ENCODE assay signal across 9 mouse cellular contexts in the genomic region with DNA sequence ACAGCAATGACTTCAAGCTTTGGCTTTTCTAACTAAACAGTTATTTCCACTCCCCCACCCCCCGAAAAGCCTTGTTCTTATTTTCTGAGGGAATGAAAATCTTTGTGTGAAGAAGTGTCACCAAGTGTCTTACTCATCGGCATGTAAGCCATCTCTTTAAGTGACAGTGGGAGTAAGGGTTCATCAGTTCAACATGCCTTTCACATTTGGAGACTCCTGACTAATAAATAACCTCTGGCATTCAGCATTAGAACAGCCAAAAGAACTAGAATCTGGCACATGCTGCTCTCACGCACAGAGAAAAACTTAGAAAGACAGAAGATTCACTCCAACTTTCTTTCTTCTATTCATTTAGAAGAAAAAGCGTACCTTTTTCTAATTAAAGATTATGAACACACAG.
"Had no signal": no experiment of that assay in that cellular context is flagged by ENCODE, and none has a peak within 500 bp of the region (broad histone marks: within the 10 kb centered on the region; RNA-seq: fewer than 3 reads in every experiment).

No protein-coding gene starts in this region.

- H3K4me3 ChIP-seq: limb, embryonic 12.5 days; midbrain, embryonic 12.5 days had no signal

- H3K4me2 ChIP-seq: limb, embryonic 12.5 days; midbrain, embryonic 12.5 days had no signal

- ATAC-seq: midbrain, embryonic 16.5 days had no signal

- H3K9ac ChIP-seq: limb, embryonic 12.5 days; liver, embryonic 14.5 days; midbrain, embryonic 12.5 days had no signal

- H3K36me3 ChIP-seq: limb, embryonic 12.5 days; midbrain, embryonic 12.5 days had no signal

- DNase-seq: lung, adult 18-20 months; right cerebral cortex, adult 18-20 months; right cerebral cortex, postnatal 25 days; thymus, adult 2 months; thymus, postnatal 25 days had no signal

- H3K27ac ChIP-seq: limb, embryonic 12.5 days; liver, embryonic 14.5 days; midbrain, embryonic 12.5 days had no signal

- H3K9me3 ChIP-seq: limb, embryonic 12.5 days; midbrain, embryonic 12.5 days had no signal

- H3K27me3 ChIP-seq: limb, embryonic 12.5 days; midbrain, embryonic 12.5 days had no signal
